Mouse (Mus musculus): ENCODE measurements at regions not wholly inside any gene's neighbourhood (a gene's known extent, or its start where the extent isn't known, plus 50 kb on each side); places are given as distances from the start of the nearest gene placed in this dataset.

GRCm38 (mm10) chr13:37468304-37469178, 123.5 kb downstream of the Ly86 start:
- no peak for DNase-seq
- intact Hi-C loops (cut with DNase I) = loop anchor here (5.0 kb wide), 2 partner anchors 359 to 474 kb away; no protein-coding TSS in a partner anchor

DNA sequence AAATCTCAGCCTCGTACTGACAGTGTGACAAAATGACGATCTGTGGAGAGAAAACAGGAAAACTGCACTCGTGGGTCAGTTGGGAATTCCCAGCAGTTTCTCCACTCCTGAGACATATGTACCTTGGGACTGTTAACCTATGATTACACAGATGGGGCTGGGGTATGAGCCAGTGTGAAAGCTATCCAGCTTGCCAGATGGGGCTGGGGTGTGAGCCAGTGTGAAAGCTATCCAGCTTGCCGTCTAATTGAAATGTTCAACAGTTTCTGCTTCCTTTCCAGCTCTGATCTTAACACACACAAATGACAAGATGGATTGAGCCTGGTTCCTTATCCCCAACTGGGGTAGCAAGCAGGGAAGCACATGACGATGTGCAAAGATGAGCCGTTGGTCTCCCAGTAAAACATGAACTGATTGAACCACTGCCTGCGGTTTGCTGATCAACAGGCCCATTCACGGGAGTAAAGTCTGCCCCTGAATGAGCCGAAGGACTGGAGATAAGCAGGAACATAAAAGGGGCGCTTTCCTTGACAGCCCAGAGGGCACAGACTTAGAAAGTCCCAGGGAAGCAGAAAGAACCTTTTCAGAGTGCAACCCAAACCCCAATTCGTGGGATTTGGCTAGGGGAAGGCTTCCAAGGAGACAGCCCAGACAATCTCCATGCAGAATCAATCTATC, 125.4 kb downstream of the Ly86 start:
- no peak for DNase-seq
- intact Hi-C loops (cut with DNase I) = no loop called here

- no peak for DNase-seq
- intact Hi-C loops (cut with DNase I) = no loop called here
Observed at GRCm38 (mm10) chr13:37473359-37473758, 128.4 kb downstream of the Ly86 start.

GRCm38 (mm10) chr13:37475804-37476203, 130.8 kb downstream of the Ly86 start:
- intact Hi-C loops (cut with DNase I) = loop anchor here (5.0 kb wide), 1 partner anchor 36 kb away; no protein-coding TSS in a partner anchor
- DNase-seq = no peak

DNA sequence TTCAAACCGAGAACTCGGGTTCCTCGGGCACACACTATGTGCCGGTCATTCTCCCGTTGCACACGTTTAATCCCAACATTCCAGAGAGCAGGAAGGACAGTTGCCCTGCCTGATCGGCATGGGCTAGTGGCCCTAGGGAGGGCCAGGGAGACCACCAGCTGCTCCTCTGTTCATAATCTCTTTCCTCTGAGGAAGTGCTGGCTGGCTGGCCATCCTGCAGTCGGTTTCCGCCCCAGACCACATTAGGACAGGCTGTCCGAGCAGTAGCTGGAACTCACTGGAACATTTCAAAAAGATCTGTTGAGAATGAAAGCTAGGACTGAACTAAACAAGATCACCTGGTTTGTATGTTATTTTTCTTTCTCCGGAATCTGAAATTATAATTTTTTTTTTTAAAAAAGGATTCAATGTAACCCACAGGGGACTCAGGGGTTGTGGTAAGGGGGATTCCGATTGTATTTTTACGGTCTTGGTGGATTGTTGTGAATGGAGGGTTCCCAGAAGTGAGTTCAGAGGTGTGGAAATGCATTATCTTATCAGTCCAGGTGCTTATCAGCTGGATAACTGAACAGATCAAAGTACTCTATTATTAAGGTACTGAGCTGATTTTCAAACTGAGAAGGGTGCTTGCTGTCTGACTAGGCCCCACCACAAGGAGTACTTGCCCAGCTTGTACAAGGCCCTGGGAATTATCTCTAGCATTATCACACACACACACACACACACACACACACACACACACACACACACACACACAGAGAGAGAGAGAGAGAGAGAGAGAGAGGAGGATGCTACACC, 131.4 kb downstream of the Ly86 start:
- peak in 1 of 2 experiments; percentile 50 for DNase-seq
- intact Hi-C loops (cut with DNase I) = loop anchor here (5.0 kb wide), 1 partner anchor 36 kb away; no protein-coding TSS in a partner anchor

GRCm38 (mm10) chr13:37477342-37477741, 132.3 kb downstream of the Ly86 start:
- intact Hi-C loops (cut with DNase I) = loop anchor here (5.0 kb wide), 1 partner anchor 35 kb away; no protein-coding TSS in a partner anchor
- no peak for DNase-seq

GRCm38 (mm10) chr13:37477749-37478548, 132.9 kb downstream of the Ly86 start:
- intact Hi-C loops (cut with DNase I) = loop anchor here (5.0 kb wide), 1 partner anchor 34 kb away; no protein-coding TSS in a partner anchor
- peak in 1 of 2 experiments; percentile 42 for DNase-seq

DNA sequence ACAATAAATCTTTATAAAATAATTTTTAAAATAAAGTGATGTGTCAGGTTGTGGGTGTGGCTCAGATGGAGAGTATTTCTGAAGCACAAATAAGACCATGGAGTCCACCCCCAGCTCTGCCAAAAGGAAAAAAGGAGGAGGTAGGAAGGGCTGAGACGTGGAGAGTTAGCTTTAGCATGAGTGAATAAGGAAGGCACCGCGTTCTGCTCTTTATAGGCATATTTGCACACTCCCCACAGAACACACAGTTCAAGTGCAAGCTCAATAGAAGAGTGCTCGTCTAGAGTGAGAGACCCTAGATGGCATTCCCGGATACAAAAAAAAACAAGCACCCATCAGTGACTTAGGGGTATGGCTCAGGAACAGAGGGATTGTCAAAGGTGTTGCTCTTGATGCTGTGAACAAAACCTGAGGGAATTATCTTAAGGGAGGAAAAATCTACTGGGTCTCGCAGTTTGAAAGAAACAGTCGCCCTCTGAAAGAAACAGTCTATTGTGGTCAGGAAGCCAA, 134.2 kb downstream of the Ly86 start:
- intact Hi-C loops (cut with DNase I) = loop anchor here (5.0 kb wide), 1 partner anchor 33 kb away; no protein-coding TSS in a partner anchor
- DNase-seq = no peak

- intact Hi-C loops (cut with DNase I) = loop anchor here (5.0 kb wide), 1 partner anchor 61 kb away; no protein-coding TSS in a partner anchor
Observed at GRCm38 (mm10) chr13:37481514-37481913, 136.5 kb downstream of the Ly86 start.

GRCm38 (mm10) chr13:37482038-37482437, 137.0 kb downstream of the Ly86 start:
- intact Hi-C loops (cut with DNase I) = loop anchor here (5.0 kb wide), 1 partner anchor 60 kb away; no protein-coding TSS in a partner anchor
- peak; percentile 53 to 54 for DNase-seq

More at GRCm38 (mm10) chr13:37481514-37481913, 136.5 kb downstream of the Ly86 start:
- DNase-seq = no peak

GRCm38 (mm10) chr13:37482589-37482988, 137.6 kb downstream of the Ly86 start:
- intact Hi-C loops (cut with DNase I) = loop anchor here (5.0 kb wide), 1 partner anchor 60 kb away; no protein-coding TSS in a partner anchor
- peak; percentile 70 to 79 for DNase-seq

- intact Hi-C loops (cut with DNase I) = loop anchor here (5.0 kb wide), 1 partner anchor 59 kb away; no protein-coding TSS in a partner anchor
- peak; percentile 60 to 65 for DNase-seq
Observed at GRCm38 (mm10) chr13:37483010-37483855, 138.2 kb downstream of the Ly86 start.

DNA sequence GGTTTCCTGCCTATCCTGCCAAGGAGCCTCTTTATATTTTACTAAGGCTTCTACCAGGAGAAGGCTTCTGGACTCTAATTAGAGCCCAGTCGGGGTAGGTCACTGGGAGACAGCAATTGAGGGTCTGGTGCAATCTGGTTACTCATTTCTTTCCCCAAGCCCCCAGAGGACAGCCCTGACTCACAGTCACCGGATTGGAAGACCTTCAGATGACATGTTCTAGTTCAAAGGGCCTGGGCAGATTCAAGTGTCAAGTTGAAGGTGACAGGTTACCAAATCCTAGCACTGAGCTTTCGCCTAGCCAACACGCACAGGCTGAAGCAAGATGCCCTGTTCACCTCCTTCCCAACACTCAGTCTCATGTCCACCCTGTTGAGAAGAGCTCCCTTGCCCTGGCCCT, 139.6 kb downstream of the Ly86 start:
- DNase-seq = no peak
- intact Hi-C loops (cut with DNase I) = loop anchor here (2.0 to 5.0 kb wide), 2 partner anchors 20 to 58 kb away; no protein-coding TSS in a partner anchor

- no peak for DNase-seq
- intact Hi-C loops (cut with DNase I) = no loop called here
Observed at GRCm38 (mm10) chr13:37492115-37493001, 147.3 kb downstream of the Ly86 start.

- intact Hi-C loops (cut with DNase I) = no loop called here
- DNase-seq = no peak
Observed at GRCm38 (mm10) chr13:37493331-37493730, 148.3 kb downstream of the Ly86 start.

GRCm38 (mm10) chr13:37495272-37495932, 150.4 kb downstream of the Ly86 start:
- DNase-seq = no peak
- intact Hi-C loops (cut with DNase I) = no loop called here
